Mouse (Mus musculus) right cerebral cortex, postnatal 10 days (tissue): ENCODE measurements around the gene Rtl1.

Experiments used
- DNase-seq, 2 experiments: peaks; one replicate each; pipeline ENCODE4 v3.0.0; 2021; ENCODE audit warnings: low spot score in 2 of 2

Gene Rtl1

DNA sequence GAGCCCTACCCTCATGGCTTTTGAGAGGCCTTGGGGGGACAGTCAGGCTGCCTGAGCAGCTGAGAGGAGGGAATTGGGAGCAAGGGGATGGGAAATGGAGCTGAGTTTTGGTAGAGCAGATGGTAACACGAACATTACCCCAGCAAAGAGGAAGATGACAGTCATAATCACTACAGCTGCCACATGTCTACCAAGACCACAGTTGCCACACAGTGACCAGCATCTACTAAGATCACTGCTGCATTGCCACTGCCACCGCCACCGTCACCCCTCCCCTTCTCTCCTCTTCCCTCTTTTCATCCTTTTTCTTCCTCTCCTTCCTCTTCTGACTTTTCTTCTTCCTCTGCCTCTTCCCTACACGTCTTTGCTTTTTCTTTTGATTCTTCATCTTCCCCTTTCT, 27.9 kb downstream of the Rtl1 start:
- DNase-seq: no peak

GRCm38 (mm10) chr12:109560111-109560695, 39.9 kb downstream of the Rtl1 start:
- no peak for DNase-seq

DNA sequence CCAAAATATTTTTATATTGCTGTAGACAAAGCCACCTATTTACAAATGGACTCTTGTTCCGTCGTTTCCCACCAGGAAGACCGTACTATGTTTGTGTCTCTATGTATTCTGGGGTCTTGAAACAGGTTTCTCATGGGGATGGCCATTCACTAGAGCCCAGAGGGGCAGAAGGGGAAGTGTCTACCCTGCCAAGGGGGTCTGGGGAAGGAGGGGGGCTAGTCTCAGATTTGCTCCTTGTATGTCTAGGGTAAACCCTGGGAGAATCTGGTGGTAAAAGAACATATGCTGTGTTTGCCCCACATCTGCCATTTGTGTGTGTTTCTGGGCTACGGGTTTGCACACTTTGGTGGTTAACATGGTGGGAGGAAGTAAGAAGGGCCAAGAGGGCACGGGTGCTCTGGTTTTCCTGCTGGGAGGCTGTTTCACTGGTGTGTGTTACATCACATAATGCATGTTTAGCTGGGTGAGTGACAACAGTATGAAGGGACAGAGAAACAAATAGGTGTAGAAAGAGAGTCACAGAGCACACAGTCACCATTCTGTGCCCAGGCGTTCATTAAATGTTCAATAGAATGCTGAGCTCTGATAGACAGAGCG, 41.1 kb downstream of the Rtl1 start:
- no peak for DNase-seq

GRCm38 (mm10) chr12:109558226-109558824, 41.8 kb downstream of the Rtl1 start:
- no peak for DNase-seq

- no peak for DNase-seq
Observed at GRCm38 (mm10) chr12:109555837-109556409, 44.2 kb downstream of the Rtl1 start.

- DNase-seq: no peak
Observed at GRCm38 (mm10) chr12:109553568-109553967, 46.6 kb downstream of the Rtl1 start.

DNA sequence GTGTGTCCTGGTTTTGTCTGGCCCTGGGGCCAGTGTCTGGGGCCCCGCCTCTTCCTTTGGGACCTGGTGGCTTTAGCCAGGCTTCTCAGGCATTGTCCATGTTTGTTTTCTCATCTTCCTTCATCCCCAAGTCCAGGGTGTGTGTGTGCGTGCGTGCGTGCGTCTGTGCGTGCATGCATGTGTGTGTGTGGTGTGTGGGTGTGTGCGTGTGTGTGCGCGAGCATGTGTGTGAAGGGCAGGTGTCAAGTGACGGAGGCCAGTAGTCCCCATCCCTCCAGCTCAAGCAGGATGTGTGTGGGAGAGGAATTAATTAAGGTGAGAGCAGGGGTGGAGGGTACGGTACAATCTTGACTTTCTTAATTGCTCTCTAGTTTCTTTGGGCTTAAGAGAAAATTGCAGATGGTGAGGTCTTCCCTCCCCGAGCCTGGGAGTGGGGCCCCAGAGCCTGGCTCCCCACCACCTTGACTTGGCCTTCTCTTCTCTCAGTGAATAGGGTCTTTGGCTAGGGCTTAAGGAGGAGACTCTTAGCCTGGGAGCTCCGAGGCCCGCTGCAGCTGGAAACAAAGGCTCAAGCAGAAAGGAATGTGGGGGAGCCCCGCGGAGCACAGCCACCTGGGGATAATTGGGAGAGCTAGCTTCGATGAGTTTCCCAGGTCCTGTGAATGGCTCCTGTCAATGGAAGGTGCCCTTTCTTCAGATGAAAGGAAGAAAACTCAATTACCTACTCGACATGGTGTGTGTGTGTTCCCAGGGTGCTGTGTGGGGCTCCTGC, 47.2 kb downstream of the Rtl1 start:
- no peak for DNase-seq

DNA sequence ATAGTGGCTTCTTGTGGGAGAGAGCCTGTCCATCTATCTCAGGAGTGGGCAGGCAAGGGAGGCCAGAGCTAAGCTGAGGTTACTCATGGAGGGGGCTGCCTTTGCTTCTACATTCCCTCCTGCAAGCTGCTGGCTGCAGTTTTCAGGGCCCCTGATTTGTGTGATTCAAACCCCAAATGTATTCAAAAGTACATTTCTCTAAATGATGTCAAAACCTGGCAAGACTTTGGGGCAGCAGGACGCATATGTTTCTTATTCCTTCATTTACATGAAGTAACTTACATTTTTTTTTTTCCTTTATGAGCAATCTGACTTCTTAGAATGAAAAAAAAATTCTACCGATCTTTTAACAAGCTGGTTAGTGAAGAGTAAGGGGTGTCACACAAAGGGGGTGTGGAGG, 48.4 kb downstream of the Rtl1 start:
- DNase-seq: no peak

DNA sequence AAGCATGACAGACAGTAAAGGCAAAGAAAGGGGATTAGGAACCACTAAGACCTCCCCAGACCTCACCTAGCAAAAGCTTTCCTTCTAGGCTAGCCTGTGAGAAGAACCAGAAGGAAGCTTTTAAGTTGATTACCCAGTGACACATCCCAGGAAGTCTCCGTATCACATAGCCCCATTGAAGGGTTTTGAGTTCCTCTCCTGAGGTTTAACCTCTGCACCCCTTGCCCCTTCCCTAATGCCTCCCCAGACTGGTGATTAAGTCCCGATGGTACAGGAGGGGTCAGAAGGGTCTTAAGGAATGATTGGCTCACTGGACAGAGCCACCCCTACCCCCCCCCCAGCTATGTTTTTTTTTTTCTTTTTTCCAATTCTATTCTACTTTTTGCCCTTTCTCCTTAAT, 53.0 kb downstream of the Rtl1 start:
- DNase-seq: no peak

GRCm38 (mm10) chr12:109545875-109546732, 54.0 kb downstream of the Rtl1 start:
- DNase-seq: peak in 1 of 2 experiments; percentile 51

DNA sequence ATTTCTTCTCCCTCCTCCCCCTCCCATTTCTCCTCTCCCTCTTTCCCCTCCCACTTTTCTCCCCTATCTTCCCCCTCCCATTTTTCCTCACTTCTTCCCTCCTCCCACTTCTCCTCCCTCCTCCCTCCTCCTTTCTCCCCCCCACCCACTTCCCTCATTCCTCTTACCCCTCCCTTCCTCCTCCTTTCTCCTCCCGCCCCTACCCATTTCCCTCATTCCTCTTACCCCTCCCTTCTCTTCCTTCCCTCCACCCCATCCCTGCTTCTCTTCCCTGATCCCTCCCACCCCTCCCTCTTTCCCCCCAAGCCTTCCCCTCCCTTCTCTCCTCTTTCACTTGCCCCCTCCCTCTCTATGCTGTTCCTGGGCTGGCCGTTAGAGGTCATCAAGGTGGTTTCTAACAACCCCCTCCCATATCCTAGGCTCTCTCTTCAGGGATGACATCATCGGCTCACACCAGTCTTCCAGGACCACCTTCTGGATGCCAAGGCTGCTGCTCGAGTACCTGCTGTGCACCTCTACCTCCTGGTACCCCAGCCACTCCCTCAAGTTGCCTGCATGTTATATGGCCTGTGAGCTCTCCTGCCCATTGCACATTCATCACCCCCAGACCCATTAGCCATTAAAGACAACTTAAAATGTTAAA, 56.7 kb downstream of the Rtl1 start:
- peak in 1 of 2 experiments; percentile 69 for DNase-seq

DNA sequence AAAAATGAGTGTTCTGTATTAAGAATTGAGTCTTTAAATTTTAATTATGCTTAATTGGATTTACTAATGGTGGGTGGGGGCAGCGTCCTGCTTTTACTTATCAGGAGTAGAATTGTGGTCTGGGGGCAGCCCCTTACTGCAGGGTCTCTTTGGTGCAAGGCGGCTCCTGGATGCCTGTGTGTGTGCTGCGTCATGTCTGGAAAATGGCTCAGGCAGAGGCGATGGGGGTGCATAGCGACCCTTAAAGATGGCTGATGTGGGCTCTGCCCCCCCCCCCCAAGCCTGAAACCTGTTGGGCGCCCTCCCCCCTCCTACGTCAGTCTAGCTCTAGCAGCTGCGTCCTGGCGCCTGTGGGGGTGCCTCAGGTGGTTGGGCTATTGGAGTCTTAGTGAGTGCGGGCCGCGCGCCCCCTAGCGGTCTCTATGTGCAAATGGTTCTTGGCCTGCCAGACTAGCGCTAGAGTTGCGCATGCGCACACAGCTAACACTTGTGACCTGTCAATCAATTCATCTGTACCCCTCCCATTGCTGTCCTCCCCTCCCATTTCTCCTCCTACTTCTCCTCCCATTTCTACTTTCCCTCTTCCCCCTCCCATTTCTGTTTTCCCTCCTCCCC, 57.4 kb downstream of the Rtl1 start:
- peak; percentile 92 to 95 for DNase-seq

GRCm38 (mm10) chr12:109542011-109542410, 58.1 kb downstream of the Rtl1 start:
- DNase-seq: peak in 1 of 2 experiments; percentile 68

DNA sequence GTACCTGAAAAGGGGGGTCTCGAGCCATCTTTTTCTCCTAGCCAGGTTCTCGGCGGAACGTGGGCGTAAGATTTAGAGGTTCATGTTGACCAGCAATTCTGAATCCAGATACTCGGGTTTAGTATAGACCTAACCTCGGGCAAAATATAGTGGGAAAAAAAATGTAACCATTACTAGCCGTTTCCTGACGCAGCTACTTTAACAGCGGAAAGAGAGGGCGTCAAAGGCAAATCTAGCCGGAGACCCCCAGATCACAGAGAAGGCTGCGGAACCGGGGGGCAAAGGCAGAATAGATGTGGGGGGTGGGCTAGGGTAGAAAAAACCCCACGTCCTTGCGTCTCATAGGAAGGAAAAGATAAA, 58.6 kb downstream of the Rtl1 start:
- no peak for DNase-seq

DNA sequence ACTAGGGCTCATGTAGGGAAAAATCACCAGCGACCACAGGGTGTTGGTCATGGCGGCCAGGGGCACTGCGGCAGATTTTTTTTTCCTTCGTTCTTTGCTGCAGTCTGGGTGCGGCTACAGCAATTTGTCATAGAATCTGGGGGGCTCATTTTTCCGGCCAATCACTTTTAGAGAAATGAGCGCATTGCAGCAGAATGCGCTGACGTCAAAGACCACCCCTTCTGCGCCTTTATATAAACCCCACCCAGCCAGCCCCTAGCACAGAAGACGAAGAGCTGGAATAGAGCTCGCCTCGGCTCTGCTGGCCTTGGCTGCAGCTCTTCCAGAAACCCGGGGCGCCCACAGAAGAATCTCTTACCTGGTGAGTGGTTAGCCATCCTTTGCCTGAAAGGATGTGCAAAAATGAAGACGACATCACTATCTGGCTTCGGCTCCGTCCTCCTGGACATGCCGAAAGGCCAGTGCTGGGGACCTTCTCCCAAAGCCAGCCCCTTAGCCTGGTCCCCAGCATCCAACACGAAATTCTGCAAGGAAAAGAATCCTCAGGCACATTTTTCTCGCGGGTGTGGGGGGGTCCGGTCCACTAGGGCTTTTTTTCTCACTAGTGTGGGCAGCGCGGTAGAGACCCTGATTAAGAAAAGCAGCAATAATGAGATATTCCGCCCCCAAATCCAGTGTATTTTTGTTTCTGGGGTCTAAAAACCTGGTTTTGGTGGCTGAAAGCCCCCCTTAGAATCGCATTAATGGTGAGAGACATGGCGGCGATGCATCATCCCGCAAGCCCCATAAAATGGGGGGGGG, 59.2 kb downstream of the Rtl1 start:
- DNase-seq: peak; percentile 84 to 90

GRCm38 (mm10) chr12:109539950-109540349, 60.2 kb downstream of the Rtl1 start:
- DNase-seq: peak; percentile 48 to 64
